Mouse (Mus musculus) thymus, postnatal 10 days (tissue): ENCODE results near the gene Bcas1.

Experiments
- DNase-seq, 2 experiments: peaks; one replicate each; pipeline ENCODE4 v3.0.0; 2021; ENCODE audit warnings: low spot score in 2 of 2

Gene Bcas1

DNA sequence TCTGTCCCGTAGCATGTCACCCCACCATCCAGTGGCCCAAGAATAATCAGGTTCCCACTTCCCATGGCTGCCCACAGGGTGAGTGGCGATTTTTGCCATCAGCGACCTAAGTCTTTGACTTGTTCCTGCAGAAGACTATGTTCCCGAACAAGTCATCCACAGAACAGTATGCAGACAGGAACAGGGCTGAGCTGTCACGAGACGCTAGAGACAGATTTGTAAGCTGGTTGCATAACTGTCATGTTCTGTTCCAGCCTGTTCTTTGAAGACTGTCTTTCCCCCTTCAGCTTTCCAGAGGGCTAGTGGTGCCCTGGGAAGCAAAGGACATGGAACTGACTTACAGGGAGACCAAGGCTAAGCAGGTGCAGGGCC is 116.7 kb downstream of the Bcas1 start:
- no peak for DNase-seq

DNA sequence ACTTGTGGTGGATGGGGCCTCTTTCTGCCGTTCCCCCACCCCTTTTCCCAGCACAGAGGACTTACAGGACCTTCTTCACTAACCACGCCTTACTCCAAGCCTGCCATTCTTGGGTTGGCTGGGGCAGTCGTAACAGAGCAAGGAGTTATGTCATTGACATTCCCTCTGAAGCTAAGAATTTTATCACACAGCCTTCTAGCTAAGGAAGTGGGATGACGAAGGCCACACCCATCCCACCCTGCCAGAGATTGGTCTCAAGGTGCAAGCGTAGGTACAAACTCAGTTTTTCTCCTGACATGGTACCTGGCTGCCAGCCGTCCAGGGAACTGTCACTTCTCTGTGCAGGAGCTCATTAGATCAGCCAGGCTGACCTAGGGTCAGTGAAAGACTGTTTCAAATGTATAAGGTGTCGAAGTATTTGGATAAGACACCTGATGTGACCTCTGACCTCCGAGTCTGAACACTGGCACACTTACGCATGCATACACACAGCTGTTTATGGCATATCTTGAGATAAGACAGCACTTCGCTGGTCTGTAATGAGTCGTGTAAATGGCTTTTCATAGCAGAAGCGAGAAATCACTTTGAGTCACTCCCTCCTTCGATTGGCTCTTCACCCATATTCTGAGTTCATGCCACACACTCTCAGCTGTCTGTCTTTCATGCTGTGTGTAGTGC is 117.2 kb downstream of the Bcas1 start:
- DNase-seq = no peak

DNA sequence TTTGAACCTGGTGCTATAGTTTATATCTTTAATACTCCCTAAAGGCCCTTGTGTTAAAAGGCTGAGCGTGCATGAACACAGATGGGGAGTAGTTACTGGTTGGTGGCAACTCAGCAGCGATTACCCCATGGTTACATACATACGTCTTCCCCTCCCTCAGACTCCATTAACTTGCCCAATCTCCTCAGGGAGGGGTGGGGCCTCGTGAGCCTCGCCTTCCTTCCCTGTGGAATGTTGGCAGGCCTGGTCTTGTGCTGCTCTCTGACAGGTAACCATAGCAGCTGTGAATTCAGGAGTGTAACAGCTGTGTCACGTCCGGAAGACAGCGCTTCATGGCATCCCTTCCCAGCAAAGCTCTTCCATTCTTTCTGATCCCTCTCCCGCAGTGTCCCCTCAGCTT is 118.7 kb downstream of the Bcas1 start:
- DNase-seq = no peak

DNA sequence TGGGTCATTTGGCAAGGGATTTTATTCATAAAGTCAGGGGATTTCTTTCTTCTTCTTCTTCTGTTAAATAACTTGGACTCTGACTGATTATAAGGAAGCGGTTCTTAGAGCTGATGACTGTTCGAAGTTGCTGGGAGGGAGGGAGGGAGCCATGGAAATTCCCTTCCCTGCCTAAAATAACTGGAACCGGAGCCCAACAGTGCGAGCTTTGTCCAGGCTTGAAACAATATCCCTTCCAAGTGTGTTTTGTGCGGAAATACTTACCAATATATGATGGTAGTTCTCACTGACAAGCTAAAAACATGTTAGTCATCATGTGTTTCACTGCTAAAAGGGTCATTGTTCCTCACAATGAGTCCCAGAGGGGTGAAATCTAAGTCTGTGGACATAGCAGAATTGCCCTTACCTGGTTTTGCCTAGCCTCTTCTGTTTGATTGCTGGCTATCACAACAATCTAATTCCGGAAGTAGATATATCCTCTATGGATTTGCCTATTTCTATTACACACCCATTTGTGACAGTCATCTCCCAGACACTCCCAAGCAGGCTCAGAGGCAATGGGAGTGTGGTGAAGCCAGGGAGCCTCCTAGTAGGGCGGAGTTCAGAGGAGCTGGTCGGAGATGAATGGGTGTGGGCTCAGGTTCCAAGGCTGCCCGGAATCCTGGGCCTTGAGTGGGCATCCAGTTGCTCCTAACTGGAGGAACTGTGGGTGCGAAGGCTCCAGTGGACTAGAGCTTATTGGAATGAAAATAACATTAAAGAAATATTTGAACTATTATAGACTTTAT is 119.4 kb downstream of the Bcas1 start:
- DNase-seq = no peak

DNA sequence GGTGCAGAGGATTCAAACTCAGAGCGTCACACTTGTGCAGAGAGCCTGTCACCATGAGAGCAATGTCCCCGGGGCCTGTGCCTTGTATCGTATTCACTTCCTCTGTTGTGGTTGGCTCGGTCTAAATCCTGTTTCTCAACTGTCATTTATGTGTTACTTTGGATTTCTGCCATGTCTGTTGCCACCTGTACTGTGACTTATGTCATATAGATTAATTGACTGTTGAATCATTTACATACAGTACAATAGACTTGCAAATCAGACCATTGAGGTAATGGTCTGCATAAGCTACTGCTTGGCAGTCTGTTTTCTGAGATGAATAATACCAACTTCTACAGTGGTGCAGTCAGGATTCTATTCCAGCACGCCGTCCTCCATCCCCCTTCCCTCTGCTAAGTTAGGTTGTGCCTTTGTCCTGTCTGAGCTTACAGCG is 120.0 kb downstream of the Bcas1 start:
- DNase-seq = peak in 1 of 2 experiments; percentile 35

DNA sequence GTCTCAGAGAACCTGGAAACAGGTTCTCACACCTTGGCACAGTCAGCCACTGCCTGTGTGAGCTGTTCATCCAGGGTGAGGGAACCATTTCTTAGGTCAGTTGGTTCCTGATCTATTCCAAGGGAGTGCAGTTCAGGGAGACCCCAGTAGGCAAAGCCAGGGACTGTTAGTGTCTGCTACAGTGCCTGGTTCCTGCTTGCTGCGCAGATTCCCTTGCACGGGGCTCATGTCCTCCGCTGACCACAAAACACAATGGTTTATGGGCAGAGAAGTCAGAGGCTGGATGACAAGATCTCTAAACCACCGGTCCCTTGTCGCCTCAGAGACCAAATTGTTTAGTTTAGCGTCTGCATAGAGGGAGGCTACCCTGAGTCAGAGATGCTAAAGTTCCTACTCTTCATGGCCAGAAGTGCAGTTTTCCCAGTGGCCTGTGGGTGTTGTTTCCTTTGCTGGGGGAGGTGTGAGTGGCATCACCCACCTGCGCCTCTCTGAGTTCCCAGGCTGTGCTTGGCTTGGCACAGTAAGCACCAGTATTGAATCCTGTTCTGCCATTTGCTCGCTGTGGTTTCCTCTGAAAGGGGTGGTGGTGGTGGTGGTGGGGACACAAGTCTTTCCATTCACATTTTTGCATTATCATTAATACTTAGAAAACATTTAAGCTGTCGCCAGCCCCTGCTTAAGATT is 120.9 kb downstream of the Bcas1 start:
- DNase-seq = no peak

DNA sequence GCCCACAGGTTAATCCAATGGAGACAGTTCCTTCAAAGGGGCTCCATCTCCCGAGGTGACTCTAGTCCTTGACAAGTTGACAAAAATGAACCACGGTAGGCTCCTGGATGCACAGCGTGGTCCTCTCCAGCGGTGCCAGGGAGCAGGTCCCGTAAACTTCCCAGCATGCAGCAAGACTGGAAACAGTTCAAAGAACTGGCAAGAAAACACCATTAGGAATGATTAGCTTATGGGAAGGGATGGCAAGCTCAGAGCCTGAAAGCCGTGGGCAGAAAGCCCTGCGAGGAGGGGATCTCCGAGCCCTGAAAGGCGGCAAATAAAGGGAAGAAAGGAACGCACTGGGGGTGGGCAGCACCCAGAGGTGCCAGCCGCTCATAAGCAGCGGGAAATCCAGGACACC is 122.9 kb downstream of the Bcas1 start:
- no peak for DNase-seq

DNA sequence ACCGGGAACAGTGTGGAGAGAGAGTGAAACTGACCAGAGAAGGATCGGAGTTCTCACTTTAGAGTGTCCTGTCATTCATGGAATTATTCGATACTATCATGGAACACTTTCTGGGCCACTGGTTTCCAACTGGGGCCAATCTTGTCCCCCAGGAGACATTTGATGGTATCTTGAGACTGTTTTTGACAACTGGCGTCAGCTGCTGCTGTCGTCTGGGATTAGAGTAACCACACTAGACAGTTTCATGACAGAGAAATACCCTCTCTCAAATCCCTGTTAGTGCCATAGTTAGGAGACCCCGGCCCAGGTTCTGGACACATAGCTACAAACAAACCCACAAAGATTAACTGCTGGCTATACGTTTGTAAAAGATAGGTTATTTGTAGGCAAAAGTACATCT is 124.0 kb downstream of the Bcas1 start:
- DNase-seq = no peak

DNA sequence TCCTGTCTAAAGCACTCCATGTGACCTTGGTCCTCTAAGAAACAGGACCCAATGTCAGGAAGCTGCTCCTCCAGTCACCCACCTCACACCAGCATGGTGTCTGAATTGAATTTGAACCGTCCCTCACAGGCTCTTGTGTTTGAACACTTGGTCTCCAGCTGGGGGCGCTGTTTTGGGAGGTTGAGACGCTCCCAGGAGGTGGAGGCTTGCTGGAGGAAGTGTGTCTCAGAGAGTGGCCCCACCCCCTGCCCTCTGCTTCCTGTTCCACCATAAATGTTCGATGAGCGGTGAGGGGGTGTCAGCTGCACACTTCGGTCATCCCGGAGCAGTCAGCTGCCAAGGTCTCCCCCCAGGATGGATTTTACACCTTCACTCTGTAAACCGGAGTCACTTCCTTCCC is 124.8 kb downstream of the Bcas1 start:
- no peak for DNase-seq
